Comparison of ENCODE assay signal across 10 mouse cellular contexts in the genomic region with DNA sequence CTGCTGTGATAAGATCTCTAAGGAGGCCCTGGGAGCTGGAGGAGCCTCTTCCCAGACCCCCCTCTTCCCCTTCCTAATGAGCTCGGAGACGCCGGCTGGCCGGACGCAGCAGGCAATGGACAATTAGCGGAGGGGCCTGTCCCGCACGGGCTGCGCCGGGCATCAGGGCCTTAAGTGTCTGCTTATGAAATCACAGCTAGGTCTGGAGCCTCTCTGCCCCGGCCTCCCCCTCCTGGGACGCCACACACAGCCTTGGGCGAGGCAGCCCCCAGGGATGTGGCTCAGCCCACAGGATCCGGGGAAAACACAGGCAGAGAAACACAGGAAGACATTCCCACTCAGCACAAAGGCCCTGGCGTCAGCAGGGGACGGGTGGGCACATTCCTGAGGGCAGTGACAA.
DNase-seq lines count a peak whose midpoint lies in the region; ATAC-seq and TF ChIP-seq lines count a peak whose summit lies in the region.
"Had no signal": no experiment of that assay in that cellular context is flagged by ENCODE, and none has a peak within 500 bp of the region (broad histone marks: within the 10 kb centered on the region; RNA-seq: fewer than 3 reads in every experiment).

No protein-coding gene starts in this region.

- no peak for ATAC-seq in neural tube, embryonic 11.5 days (ENCODE audit: insufficient read depth, low FRiP score, low TSS enrichment)
- ATAC-seq in kidney, postnatal 0 days (replicated peaks; ENCODE audit: low FRiP score, low read depth) = no peak
- ATAC-seq in cerebellum, adult (ENCODE audit: insufficient number of reproducible peaks, low FRiP score, low TSS enrichment) = no peak

- peak; percentile 40 for DNase-seq in neural tube, embryonic 11.5 days (ENCODE audit: low spot score)
- DNase-seq in neural tube, embryonic 10.5 days (ENCODE audit: extremely low spot score, low spot score) = no peak
- peak; percentile 54 to 83 for DNase-seq in heart, adult 18-20 months
- peak; percentile 39 for DNase-seq in kidney, postnatal 0 days (ENCODE audit: low spot score)
- peak; percentile 15 for DNase-seq in skeletal muscle tissue, adult 2 months (ENCODE audit: low read depth, low spot score)
- DNase-seq in adrenal gland, adult 2 months = no peak
- no peak for DNase-seq in cerebellum, postnatal 10 days

- 39% methylated on average over 16 of the region's 16 CpGs for WGBS in neural tube, embryonic 11.5 days
- 15% methylated on average over 14 of the region's 16 CpGs for whole genome bisulfite sequencing in kidney, postnatal 0 days

- H3K9ac ChIP-seq in neural tube, embryonic 11.5 days (ENCODE audit: low read length) = no peak overlapping the region
- no peak overlapping the region for H3K9ac ChIP-seq in kidney, postnatal 0 days (ENCODE audit: low read depth, low read length)
- H3K9ac ChIP-seq: liver, embryonic 14.5 days had no signal

- no peak overlapping the region for H3K27ac ChIP-seq in neural tube, embryonic 11.5 days (ENCODE audit: low read depth, low read length)
- H3K27ac ChIP-seq in kidney, postnatal 0 days = peak overlapping the region; percentile 2; the same call in 1 of the 2 replicates
- H3K27ac ChIP-seq: liver, embryonic 14.5 days had no signal

- no peaks in the 10 kb centered on the region for H3K27me3 ChIP-seq in neural tube, embryonic 11.5 days (ENCODE audit: control insufficient read depth, insufficient read depth, low read length)
- no peaks in the 10 kb centered on the region for H3K27me3 ChIP-seq in kidney, postnatal 0 days (ENCODE audit: insufficient read depth, low read length)

- H3K36me3 ChIP-seq in neural tube, embryonic 11.5 days (ENCODE audit: control insufficient read depth, insufficient read depth, low read length) = no peaks in the 10 kb centered on the region
- no peaks in the 10 kb centered on the region for H3K36me3 ChIP-seq in kidney, postnatal 0 days (ENCODE audit: insufficient read depth, low read length)

- TF ChIP-seq CTCF in kidney, postnatal 0 days (IDR thresholded peaks at IDR 0.05; ENCODE audit: low read depth) = no peak

- H3K4me2 ChIP-seq in neural tube, embryonic 11.5 days (ENCODE audit: low read depth) = no peak overlapping the region
- H3K4me2 ChIP-seq in kidney, postnatal 0 days (ENCODE audit: low read length) = no peak overlapping the region

- H3K4me3 ChIP-seq in neural tube, embryonic 11.5 days (ENCODE audit: low read depth, low read length) = no peak overlapping the region
- no peak overlapping the region for H3K4me3 ChIP-seq in kidney, postnatal 0 days (replicated peaks; ENCODE audit: low read depth, low read length)
- H3K4me3 ChIP-seq: erythroblast, embryonic 14.5 days had no signal

- H3K4me1 ChIP-seq in neural tube, embryonic 11.5 days (ENCODE audit: control insufficient read depth, insufficient read depth, low read length) = no peaks in the 10 kb centered on the region
- H3K4me1 ChIP-seq in kidney, postnatal 0 days (replicated peaks; ENCODE audit: insufficient read depth, low read length) = no peaks in the 10 kb centered on the region

- H3K9me3 ChIP-seq in neural tube, embryonic 11.5 days (ENCODE audit: control insufficient read depth, low read length) = no peaks in the 10 kb centered on the region
- no peaks in the 10 kb centered on the region for H3K9me3 ChIP-seq in kidney, postnatal 0 days (replicated peaks; ENCODE audit: low read length)

Comparison
In these comparisons a context has a peak if more than half of its experiments do, and no peak if none do; other contexts are left out.
1. DNase-seq: peak in neural tube, embryonic 11.5 days (single experiment), heart, adult 18-20 months (2 of 2), kidney, postnatal 0 days (single experiment) and skeletal muscle tissue, adult 2 months (single experiment); none in neural tube, embryonic 10.5 days (single experiment), adrenal gland, adult 2 months (single experiment) and cerebellum, postnatal 10 days (0 of 2).